Mouse (Mus musculus) liver, embryonic 16.5 days (tissue): ENCODE results near the gene Igf2r. TPM values are rescaled to one million over a fixed set of nuclear protein-coding genes. Genes with fewer than 3 reads are reported as not detected.

Experiments used
- ATAC-seq: fragments of 200-750 bp; cut with Nextera tagmentation; 2 replicates; pipeline ENCODE4 v1.8.0; 2017; ENCODE audit warnings: low read depth, mild to moderate bottlenecking, moderate number of reproducible peaks, moderate library complexity
- H3K27ac ChIP-seq: fragments of 300-500 bp; sonication (generic); 2 replicates; pipeline ENCODE4 v1.5.1; 2014; ENCODE audit warnings: mild to moderate bottlenecking, low read length
- H3K27me3 ChIP-seq: fragments of 300-500 bp; sonication (generic); 2 replicates; pipeline ENCODE4 v1.6.1; 2014; ENCODE audit warnings: low read depth, low read length, mixed read lengths; ENCODE audit not compliant: control insufficient read depth, insufficient read depth
- H3K36me3 ChIP-seq: fragments of 300-500 bp; sonication (generic); 2 replicates; pipeline ENCODE4 v1.6.1; 2014; ENCODE audit warnings: mild to moderate bottlenecking; ENCODE audit not compliant: control insufficient read depth, insufficient read depth
- H3K4me1 ChIP-seq: fragments of 300-500 bp; sonication (generic); 2 replicates; pipeline ENCODE4 v1.6.1; 2014; ENCODE audit warnings: low read depth, low read length, mixed read lengths; ENCODE audit not compliant: control insufficient read depth
- H3K4me2 ChIP-seq: fragments of 300-500 bp; sonication (generic); 2 replicates; pipeline ENCODE4 v1.6.1; 2014; ENCODE audit warnings: low read depth, low read length, mixed read lengths
- H3K4me3 ChIP-seq: fragments of 300-500 bp; sonication (generic); 2 replicates; pipeline ENCODE4 v1.5.1; 2014; ENCODE audit warnings: low read depth, mild to moderate bottlenecking, low read length
- H3K9ac ChIP-seq: fragments of 300-500 bp; sonication (generic); 2 replicates; pipeline ENCODE4 v1.6.1; 2014; ENCODE audit warnings: low read depth, low read length
- H3K9me3 ChIP-seq: fragments of 300-500 bp; sonication (generic); replicated peaks from 2 replicates; pipeline ENCODE4 v1.6.1; 2016; ENCODE audit warnings: low read length; ENCODE audit not compliant: control insufficient read depth
- WGBS: fragments of 180-500 bp; shearing (Covaris S2); extraction: QIAGEN DNeasy Blood & Tissue Kit; methylation state at CpG from one replicate; pipeline ENCODE4 v1.1.7; 2014; ENCODE audit not compliant: insufficient replicate concordance; 5-methylcytosine and 5-hydroxymethylcytosine counted together
- polyA plus RNA-seq: library from polyadenylated mRNA; unstranded; fragments of >200 nt; fragmentation: Nextera tagmentation; extraction: Ambion mirVana; gene quantifications from 2 replicates; pipeline ENCODE4 v1.2.1, GENCODE M21; 2015

Gene Igf2r
- polyA plus RNA-seq, 1 experiment from 2014 or later: 17.7 TPM

DNA sequence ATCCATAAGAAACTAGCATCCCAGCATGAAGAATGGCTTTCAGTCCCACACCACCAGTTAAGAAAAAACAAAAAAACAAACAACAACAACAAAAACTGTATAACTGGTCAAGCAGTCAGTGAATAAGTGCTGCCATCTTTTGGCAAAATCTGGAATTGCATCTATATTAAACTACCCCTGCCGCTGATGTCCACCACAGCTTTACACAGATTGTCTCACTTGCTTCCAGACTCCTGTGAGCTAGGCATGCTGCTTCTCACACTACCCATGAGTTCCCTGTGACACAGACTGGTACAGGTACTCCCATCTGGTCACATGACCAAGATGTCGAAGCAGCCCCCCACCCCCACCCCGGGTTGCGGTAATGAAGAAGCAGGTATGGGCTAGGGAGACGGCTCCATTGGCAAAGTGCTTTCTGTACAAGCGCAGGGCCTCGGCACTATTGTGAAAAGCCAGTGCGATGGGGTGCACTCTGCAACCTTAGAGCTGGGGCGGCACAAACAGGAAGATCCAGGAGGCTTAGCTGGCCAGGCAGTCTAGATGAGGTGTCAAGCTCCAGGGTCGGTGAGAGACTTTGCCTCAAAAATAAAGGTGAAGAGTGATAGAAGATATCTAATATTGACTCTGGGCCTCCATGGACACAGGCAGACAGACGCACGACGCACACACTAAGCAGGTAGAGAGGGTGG, 108.7 kb downstream of the Igf2r start:
- Histone ChIP-seq H3K4me2 (no peak overlapping the region), H3K4me1 (no peaks in the 10 kb centered on the region), H3K9ac (no peak overlapping the region), H3K36me3 (no peaks in the 10 kb centered on the region), H3K4me3 (no peak overlapping the region), H3K27ac (no peak overlapping the region), H3K9me3 (no peaks in the 10 kb centered on the region), H3K27me3 (no peaks in the 10 kb centered on the region)
- WGBS: 59% methylated on average over 13 of the region's 13 CpGs
- ATAC-seq: no peak

DNA sequence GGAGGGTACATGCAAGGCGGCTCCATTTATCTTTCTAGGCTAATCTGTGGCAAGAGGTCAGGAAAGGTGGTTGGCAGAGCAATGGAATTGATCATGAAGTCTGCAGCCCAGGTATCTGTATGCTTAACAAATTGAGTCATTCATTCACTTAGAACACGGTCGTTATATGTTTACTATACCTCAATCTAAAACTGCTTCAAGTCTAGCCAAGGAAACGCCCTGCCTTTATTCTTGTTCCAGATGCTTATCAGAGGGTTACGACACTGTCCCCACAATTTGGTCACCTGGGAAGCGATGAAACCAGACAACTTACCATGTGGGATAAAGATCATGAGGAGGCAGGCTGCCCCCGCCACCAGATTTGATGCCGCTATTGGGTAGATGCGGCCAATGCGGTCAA, 110.2 kb downstream of the Igf2r start:
- Histone ChIP-seq H3K9me3 (no peaks in the 10 kb centered on the region), H3K27ac (no peak overlapping the region), H3K36me3 (no peaks in the 10 kb centered on the region), H3K9ac (no peak overlapping the region), H3K4me2 (no peak overlapping the region), H3K4me1 (no peaks in the 10 kb centered on the region), H3K27me3 (no peaks in the 10 kb centered on the region), H3K4me3 (no peak overlapping the region)
- 69% methylated on average over 10 of the region's 10 CpGs for WGBS
- ATAC-seq: no peak

DNA sequence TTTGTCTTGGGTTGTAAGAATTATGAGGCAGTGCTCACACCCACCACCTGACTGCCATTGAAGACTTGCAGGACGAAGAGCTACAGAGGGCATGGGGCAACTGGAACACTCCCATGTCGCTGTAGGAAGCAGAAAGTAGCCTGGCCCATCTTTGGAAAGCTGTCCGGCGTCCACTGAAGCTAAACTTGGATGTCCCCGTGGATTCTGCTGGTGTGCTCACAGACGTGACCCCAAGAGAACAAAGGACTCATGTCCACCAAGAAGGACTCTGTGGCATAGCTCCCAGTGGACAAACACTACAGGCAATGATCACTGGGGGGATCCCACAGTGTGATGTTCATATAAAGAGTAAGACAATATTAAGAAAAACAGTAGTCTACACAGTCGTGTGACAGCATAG, 110.7 kb downstream of the Igf2r start:
- no peak for ATAC-seq
- no peak overlapping the region for H3K27ac ChIP-seq
- H3K9ac ChIP-seq: no peak overlapping the region
- no peak overlapping the region for H3K4me3 ChIP-seq
- WGBS: 57% methylated on average over 7 of the region's 7 CpGs
- no peaks in the 10 kb centered on the region for H3K9me3 ChIP-seq
- H3K27me3 ChIP-seq: no peaks in the 10 kb centered on the region
- no peaks in the 10 kb centered on the region for H3K4me1 ChIP-seq
- no peaks in the 10 kb centered on the region for H3K36me3 ChIP-seq
- no peak overlapping the region for H3K4me2 ChIP-seq

DNA sequence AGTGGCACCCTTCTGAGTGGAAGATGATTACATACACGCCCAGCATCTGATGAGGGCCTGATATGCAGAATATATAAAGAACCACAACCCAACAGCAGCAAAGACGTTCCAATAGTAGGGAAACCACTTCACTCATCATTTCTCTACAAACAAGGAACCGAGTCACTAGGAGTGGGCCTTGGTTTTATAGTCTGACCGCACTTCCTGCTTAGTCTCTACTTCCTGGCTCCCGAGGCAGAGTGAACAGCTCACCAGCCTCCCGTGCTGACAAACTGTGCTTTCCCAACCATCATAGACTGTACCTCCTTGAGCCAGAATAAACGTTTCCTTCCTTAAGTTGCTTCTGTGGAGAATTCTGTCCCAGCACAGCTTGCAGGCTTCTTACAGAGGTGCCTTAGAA, 113.6 kb downstream of the Igf2r start:
- Histone ChIP-seq H3K9ac (no peak overlapping the region), H3K27me3 (no peaks in the 10 kb centered on the region), H3K36me3 (no peaks in the 10 kb centered on the region), H3K4me3 (no peak overlapping the region), H3K9me3 (no peaks in the 10 kb centered on the region), H3K4me2 (no peak overlapping the region), H3K27ac (no peak overlapping the region), H3K4me1 (no peaks in the 10 kb centered on the region)
- ATAC-seq: no peak
- WGBS: 19% methylated on average over 7 of the region's 7 CpGs

DNA sequence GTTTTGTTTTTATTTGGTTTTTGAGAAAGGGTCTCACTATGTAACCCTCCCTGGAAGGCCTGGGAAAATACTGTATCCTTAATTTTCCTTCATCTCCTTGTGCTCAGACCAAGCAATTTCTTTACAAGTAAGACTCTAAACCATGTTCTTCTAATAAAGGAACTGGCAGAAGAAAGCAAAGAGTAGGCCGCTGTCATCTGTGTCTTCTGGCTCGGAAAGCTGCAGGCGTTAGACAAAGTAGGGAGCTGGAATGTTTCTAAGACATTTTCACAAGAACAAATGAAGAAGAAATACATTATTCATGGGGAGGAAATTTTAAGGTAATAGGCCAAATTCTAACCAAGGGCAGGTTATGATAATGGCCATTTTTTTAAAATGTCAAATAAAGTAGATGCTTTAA, 115.4 kb downstream of the Igf2r start:
- H3K36me3 ChIP-seq: no peaks in the 10 kb centered on the region
- no peaks in the 10 kb centered on the region for H3K27me3 ChIP-seq
- no peak for ATAC-seq
- 78% methylated on average over 3 of the region's 3 CpGs for WGBS
- H3K9me3 ChIP-seq: no peaks in the 10 kb centered on the region
- H3K9ac ChIP-seq: no peak overlapping the region
- no peaks in the 10 kb centered on the region for H3K4me1 ChIP-seq
- no peak overlapping the region for H3K4me2 ChIP-seq
- H3K4me3 ChIP-seq: no peak overlapping the region
- no peak overlapping the region for H3K27ac ChIP-seq

DNA sequence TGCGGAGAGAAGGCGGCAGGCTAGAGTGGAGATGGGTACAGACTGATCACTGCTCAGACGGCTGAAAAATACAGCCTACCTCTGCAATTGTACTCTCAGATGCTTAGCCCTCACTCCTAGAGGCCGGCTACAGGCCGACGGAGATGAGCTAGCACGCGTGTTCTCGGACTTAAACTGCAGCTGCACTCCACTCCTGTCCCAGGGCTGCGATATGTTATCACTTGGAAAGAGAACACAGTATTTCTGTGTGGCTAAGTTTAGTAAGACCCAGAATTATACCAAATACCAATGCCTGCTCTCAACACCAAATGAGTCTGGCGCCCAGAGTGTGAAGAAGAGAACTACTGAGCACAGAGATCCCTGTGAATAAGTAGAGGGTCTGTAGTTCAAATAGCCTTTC, 116.9 kb downstream of the Igf2r start:
- Histone ChIP-seq H3K9ac (no peak overlapping the region), H3K27me3 (no peaks in the 10 kb centered on the region), H3K4me3 (no peak overlapping the region), H3K9me3 (no peaks in the 10 kb centered on the region), H3K4me1 (no peaks in the 10 kb centered on the region), H3K36me3 (no peaks in the 10 kb centered on the region), H3K27ac (no peak overlapping the region), H3K4me2 (no peak overlapping the region)
- WGBS: 76% methylated on average over 11 of the region's 11 CpGs
- no peak for ATAC-seq

DNA sequence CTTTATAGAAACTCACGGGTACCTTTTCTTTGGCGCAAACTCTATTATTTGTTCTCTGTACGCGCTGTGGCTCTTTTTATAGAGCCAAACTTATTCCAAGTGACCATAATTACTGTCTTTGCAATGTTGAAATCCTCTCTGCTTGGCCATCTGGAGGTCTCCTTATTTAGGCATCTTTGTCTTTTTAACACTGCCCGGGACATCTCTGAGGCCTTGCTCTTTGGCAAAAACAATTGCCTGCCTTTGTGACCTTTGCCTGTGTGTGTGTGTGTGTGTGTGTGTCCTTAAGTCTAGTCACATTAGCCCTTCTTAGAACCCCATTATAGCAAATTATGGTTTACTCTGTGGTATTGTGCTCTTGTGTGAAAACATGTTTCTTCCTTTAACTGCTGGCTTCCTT, 124.0 kb downstream of the Igf2r start:
- Histone ChIP-seq H3K9me3 (no peaks in the 10 kb centered on the region), H3K4me3 (no peak overlapping the region), H3K36me3 (no peaks in the 10 kb centered on the region), H3K27me3 (no peaks in the 10 kb centered on the region), H3K4me2 (no peak overlapping the region), H3K4me1 (no peaks in the 10 kb centered on the region), H3K27ac (no peak overlapping the region), H3K9ac (no peak overlapping the region)
- 78% methylated on average over 5 of the region's 5 CpGs for WGBS
- no peak for ATAC-seq

DNA sequence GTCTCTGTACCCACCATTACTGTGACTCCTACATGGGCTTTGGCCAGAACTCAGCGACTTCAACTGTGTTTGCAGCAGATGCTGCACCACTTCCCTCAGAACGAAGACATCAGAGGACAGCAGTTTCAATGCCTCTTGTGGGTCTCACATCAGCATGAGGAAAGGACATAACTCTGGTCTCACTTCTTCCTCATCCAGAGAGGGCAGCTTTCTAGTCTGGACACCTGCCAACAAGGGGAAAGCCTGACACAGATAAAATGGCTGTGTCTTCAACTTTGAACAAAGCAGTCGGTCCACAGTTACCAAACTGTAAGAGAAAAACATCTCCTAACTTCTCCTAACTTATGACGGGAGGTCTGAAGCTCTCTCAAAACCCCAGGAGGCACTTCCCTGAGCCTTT, 128.4 kb downstream of the Igf2r start:
- no peak for ATAC-seq
- Histone ChIP-seq H3K9ac (no peak overlapping the region), H3K4me3 (no peak overlapping the region), H3K4me1 (no peaks in the 10 kb centered on the region), H3K36me3 (no peaks in the 10 kb centered on the region), H3K27me3 (no peaks in the 10 kb centered on the region), H3K9me3 (peaks cover 2% of the 10 kb centered on the region), H3K27ac (no peak overlapping the region), H3K4me2 (no peak overlapping the region)
- WGBS: 56% methylated on average over 4 of the region's 4 CpGs

DNA sequence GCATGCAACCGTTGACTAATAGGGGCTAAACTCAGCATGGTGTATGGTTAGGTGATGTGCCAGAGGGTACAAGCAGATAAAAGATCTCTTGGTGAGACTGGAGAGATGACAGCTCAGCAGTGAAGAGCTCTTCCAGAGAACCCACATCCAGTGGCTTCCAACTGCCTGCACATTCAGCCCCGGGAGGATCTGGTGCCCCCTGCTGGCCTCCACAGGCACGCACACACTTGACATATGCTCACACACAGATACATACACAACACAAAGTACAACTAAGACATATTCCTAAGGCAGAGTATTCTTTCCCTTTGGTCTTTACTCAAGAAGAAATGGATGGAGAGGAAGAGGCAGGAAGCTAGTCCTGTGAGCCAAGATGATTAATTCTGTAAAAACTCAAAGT, 129.9 kb downstream of the Igf2r start:
- no peak overlapping the region for H3K4me2 ChIP-seq
- H3K27ac ChIP-seq: no peak overlapping the region
- H3K4me3 ChIP-seq: no peak overlapping the region
- H3K4me1 ChIP-seq: no peaks in the 10 kb centered on the region
- WGBS: 71% methylated on average over 3 of the region's 3 CpGs
- peaks cover 2% of the 10 kb centered on the region for H3K9me3 ChIP-seq
- no peak overlapping the region for H3K9ac ChIP-seq
- H3K27me3 ChIP-seq: no peaks in the 10 kb centered on the region
- ATAC-seq: no peak
- no peaks in the 10 kb centered on the region for H3K36me3 ChIP-seq
